Mouse (Mus musculus) intestine, embryonic 14.5 days (tissue): ENCODE measurements around the gene Il1f10. TPM values are rescaled to one million over a fixed set of nuclear protein-coding genes. Genes with fewer than 3 reads are reported as not detected.

Source experiments
- ATAC-seq: fragments of 200-750 bp; cut with Nextera tagmentation; replicated peaks from 2 replicates; pipeline ENCODE4 v1.8.0; 2017; ENCODE audit warnings: low read depth, moderate number of reproducible peaks, moderate TSS enrichment, moderate library complexity; ENCODE audit not compliant: low FRiP score, low TSS enrichment
- DNase-seq: peaks from one replicate; pipeline ENCODE4 v3.0.0-alpha.2; 2018; ENCODE audit warnings: low spot score
- H3K27ac ChIP-seq: fragments of 300-500 bp; sonication (generic); 2 replicates; pipeline ENCODE4 v1.5.1; 2014; ENCODE audit warnings: low read depth, mild to moderate bottlenecking, control low read depth
- H3K27me3 ChIP-seq: fragments of 300-500 bp; sonication (generic); replicated peaks from 2 replicates; pipeline ENCODE4 v1.6.1; 2014; ENCODE audit warnings: low read length, control low read depth; ENCODE audit not compliant: control insufficient read depth, insufficient read depth
- H3K36me3 ChIP-seq: fragments of 300-500 bp; sonication (generic); 2 replicates; pipeline ENCODE4 v1.6.1; 2014; ENCODE audit warnings: low read length, control low read depth; ENCODE audit not compliant: control insufficient read depth, insufficient read depth
- H3K4me1 ChIP-seq: fragments of 300-500 bp; sonication (generic); replicated peaks from 2 replicates; pipeline ENCODE4 v1.6.1; 2014; ENCODE audit warnings: low read length, control low read depth, mixed read lengths; ENCODE audit not compliant: control insufficient read depth, insufficient read depth
- H3K4me2 ChIP-seq: fragments of 300-500 bp; sonication (generic); 2 replicates; pipeline ENCODE4 v1.6.1; 2014; ENCODE audit warnings: low read length
- H3K4me3 ChIP-seq: fragments of 300-500 bp; sonication (generic); 2 replicates; pipeline ENCODE4 v1.5.1; 2014; ENCODE audit warnings: low read depth, low read length, control low read depth, mixed read lengths
- H3K9ac ChIP-seq: fragments of 300-500 bp; sonication (generic); 2 replicates; pipeline ENCODE4 v1.6.1; 2014; ENCODE audit warnings: mild to moderate bottlenecking, low read length
- H3K9me3 ChIP-seq: fragments of 300-500 bp; sonication (generic); 2 replicates; pipeline ENCODE4 v1.6.1; 2016; ENCODE audit warnings: low read length, control low read depth; ENCODE audit not compliant: control insufficient read depth
- WGBS: fragments of 180-500 bp; shearing (Covaris S2); extraction: QIAGEN DNeasy Blood & Tissue Kit; methylation state at CpG from one replicate; pipeline ENCODE4 v1.1.7; 2014; 5-methylcytosine and 5-hydroxymethylcytosine counted together
- polyA plus RNA-seq: library from polyadenylated mRNA; unstranded; fragments of >200 nt; fragmentation: Nextera tagmentation; extraction: Ambion mirVana; gene quantifications from 2 replicates; pipeline ENCODE4 v1.2.1, GENCODE M21; 2014

Il1f10 gene
- polyA plus RNA-seq, 1 experiment from 2014 or later, result not detected

DNA sequence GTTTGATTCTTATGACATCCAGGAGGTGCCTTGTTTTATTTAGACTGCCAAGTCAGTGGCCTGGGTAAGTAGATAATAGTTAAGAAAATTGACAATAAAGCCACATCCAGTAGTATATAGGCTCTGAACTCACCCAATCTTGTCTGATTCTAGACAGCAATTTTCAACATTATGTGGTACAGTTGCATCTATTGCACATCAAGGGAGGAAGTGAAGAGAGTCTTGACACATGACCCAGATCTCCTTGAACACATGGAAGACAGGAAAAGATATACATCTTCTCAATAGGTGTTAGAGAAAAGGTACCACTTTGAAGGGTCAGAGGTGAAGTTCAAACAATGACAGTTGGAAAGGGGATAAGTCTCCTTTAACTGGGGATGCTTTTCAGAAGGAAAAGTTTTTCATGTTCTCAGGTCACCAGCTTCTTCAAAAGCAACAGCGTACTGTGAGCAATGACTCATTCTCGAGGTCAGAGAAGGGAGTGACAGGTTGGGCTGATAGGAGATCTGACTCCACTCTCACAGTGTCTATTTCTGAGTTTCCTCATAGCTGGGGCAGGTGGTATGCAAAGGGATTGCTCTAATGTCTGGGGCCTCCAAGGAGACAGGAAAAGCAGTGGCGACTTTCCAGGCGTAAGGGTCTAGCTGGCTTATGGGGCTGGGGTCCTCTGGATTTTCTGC lies 27.1 kb downstream of the Il1f10 start:
- ATAC-seq, result no peak

DNA sequence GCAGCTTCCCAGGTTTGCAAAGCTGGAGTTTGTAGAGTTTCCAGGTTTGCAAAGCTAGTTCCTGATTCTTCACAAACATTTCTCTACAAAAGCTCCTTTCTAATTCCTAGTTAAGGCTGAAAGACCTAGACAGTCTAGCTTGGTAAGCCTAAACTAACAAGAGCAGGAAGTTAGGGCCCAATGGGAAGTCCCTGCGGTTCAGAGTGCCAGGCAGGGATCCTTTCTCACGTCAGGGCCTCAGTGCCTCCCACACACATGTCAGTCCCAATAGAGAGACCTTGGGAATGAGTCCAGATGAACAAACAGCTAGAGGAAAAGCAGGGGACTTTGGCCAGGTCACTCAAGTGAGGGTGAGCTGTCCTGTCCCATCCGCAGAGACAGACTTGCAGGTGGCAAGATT lies 44.3 kb downstream of the Il1f10 start:
- Histone ChIP-seq H3K4me2 (no peak overlapping the region), H3K9me3 (no peaks in the 10 kb centered on the region), H3K27ac (no peak overlapping the region), H3K36me3 (no peaks in the 10 kb centered on the region), H3K4me3 (no peak overlapping the region), H3K9ac (no peak overlapping the region), H3K27me3 (no peaks in the 10 kb centered on the region), H3K4me1 (no peaks in the 10 kb centered on the region)
- no peak for ATAC-seq
- no peak for DNase-seq
- WGBS, result 51% methylated on average over 3 of the region's 3 CpGs

More for the DNA sequence above, 27.1 kb downstream of the Il1f10 start:
- Histone ChIP-seq H3K27ac (no peak overlapping the region), H3K27me3 (no peaks in the 10 kb centered on the region), H3K4me2 (no peak overlapping the region), H3K9me3 (no peaks in the 10 kb centered on the region), H3K9ac (no peak overlapping the region), H3K36me3 (no peaks in the 10 kb centered on the region), H3K4me1 (no peaks in the 10 kb centered on the region), H3K4me3 (no peak overlapping the region)
- WGBS, result 79% methylated on average over 4 of the region's 4 CpGs
- DNase-seq, result no peak

DNA sequence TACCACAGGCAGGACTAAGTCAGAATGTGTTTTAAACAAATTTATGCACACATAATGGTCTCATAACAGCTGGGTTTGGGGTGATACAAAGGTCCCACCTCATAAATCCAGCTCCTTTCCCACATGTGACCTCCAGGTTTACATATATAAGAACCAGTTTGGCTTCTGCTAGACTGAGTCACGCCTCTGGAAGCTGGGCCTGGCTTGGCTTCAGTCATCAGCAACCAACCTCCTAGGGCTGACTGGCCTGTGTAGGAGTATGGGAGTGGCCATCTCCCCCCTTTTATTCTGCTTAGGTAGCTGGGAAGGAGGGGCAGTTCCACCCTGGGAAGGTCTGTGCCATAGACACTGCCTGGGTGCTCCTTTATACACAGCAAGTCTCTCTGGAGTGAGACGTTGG lies 45.5 kb downstream of the Il1f10 start, which contains the start of gene Il1rn:
Gene Il1rn, plus strand, starts transcription at position 309 of the 400 bp plus-strand sequence.
- Histone ChIP-seq H3K9ac (no peak within 1 kb of the TSS), H3K9me3 (no peaks in the 10 kb centered on the region), H3K36me3 (no peaks in the 10 kb centered on the region), H3K27me3 (no peaks in the 10 kb centered on the region), H3K27ac (no peak within 1 kb of the TSS), H3K4me1 (no peaks in the 10 kb centered on the region), H3K4me3 (no peak within 1 kb of the TSS), H3K4me2 (no peak within 1 kb of the TSS)
- WGBS, result 77% methylated on average over 2 of the region's 2 CpGs
- DNase-seq (no peak), ATAC-seq (0 out of 2 replicates have a peak, but pooled peaks have one; percentile 27)

DNA sequence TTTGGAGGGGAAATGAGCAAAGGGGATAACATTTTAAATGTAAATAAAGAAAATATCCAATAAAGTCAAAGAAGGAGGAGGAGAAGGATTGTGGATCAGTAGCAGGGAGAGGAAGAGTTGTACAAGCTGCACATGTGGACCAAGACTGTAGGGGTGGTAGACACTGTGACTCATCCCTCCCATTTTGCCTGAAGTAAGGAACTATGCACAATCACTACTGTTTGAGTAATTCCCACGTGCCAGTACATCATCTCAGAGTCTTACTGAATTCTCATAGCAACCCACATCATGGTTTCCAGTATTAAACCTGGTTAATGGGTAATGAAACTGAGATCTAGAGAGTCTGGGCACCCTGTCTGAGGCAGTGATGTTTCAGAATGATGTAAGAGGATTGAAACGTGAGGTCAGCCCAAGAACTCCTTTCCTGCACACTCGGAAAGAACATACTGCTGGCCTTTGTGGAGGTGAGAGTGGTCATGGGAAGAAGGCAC lies 50.4 kb downstream of the Il1f10 start:
- H3K4me2 ChIP-seq, result no peak overlapping the region
- DNase-seq, result no peak
- H3K27ac ChIP-seq, result no peak overlapping the region
- no peak overlapping the region for H3K4me3 ChIP-seq
- H3K36me3 ChIP-seq, result no peaks in the 10 kb centered on the region
- H3K9ac ChIP-seq, result no peak overlapping the region
- H3K9me3 ChIP-seq, result no peaks in the 10 kb centered on the region
- peaks cover 4% of the 10 kb centered on the region; the same call in 1 of the 2 replicates for H3K4me1 ChIP-seq
- 71% methylated on average over 3 of the region's 3 CpGs for WGBS
- H3K27me3 ChIP-seq, result no peaks in the 10 kb centered on the region
- no peak for ATAC-seq

Other genes starting within 250 kb of the Il1f10 start
- gene Hnmt, start 241.8 kb upstream of the Il1f10 start, polyA plus RNA-seq, result 1.3 and 1.7 TPM in 2 replicates
- not detected in 2 replicates for gene Tbpl2, start 194.6 kb upstream of the Il1f10 start, polyA plus RNA-seq
- not detected in 2 replicates for gene Il1f8, start 138.0 kb upstream of the Il1f10 start, polyA plus RNA-seq
- not detected in 2 replicates for gene Il1f9, start 104.7 kb upstream of the Il1f10 start, polyA plus RNA-seq
- gene Il1f6, start 75.8 kb upstream of the Il1f10 start, polyA plus RNA-seq, result not detected in 2 replicates
- gene Il1f5, start 14.2 kb upstream of the Il1f10 start, polyA plus RNA-seq, result not detected in 2 replicates
- 0.08 and 0.24 TPM in 2 replicates for gene Il1rn, start 45.7 kb downstream of the Il1f10 start, polyA plus RNA-seq
- gene Psd4, start 76.4 kb downstream of the Il1f10 start, polyA plus RNA-seq, result 4.5 and 7.0 TPM in 2 replicates
- 0.22 and 0.44 TPM in 2 replicates for gene Pax8, start 184.4 kb downstream of the Il1f10 start, polyA plus RNA-seq